Mouse (Mus musculus) heart, adult 2 months (tissue): ENCODE measurements around the gene Hipk2.

Experiments
- CTCF ChIP-seq: fragments of 200-600 bp; IDR thresholded peaks from 2 replicates; pipeline ENCODE4 v1.8.1; 2022; ENCODE audit warnings: antibody characterized with exemption, mild to moderate bottlenecking, moderate library complexity
- EP300 ChIP-seq: fragments of 200-500 bp; IDR thresholded peaks from 2 replicates; pipeline ENCODE4 v1.6.1; 2011; ENCODE audit warnings: low read depth, low read length, control low read depth; ENCODE audit not compliant: insufficient read depth

DNA sequence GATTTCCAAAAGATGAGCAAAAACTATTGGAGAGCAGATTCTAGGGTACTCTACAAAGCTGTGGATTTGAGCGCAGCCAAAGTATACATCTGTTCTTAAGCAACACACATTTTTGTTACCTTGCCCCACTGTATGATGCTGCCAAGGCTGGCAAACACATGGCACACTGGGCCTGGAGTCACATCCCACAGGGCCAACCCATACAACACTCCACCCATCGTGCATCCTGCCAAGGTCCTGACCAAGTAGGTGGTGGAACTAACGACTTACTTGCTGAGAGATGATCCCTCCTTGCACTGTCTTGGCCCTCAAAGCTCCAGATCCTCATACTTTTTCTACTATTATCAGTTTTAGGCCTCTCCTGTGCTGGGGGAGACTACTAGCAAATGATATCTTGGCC is 83.0 kb downstream of the Hipk2 start:
- TF ChIP-seq CTCF (no peak), EP300 (no peak)
